Mouse (Mus musculus) hindlimb bud, embryonic 11.5 days (tissue): ENCODE data around the gene Inpp5e.

Experiments used
- DNase-seq: peaks from one replicate; pipeline ENCODE4 v3.0.0-alpha.2; 2012; ENCODE audit warnings: low read depth, low spot score; ENCODE audit errors: extremely low spot score

Gene Inpp5e

GRCm38 (mm10) chr2:26364738-26365465, 44.1 kb downstream of the Inpp5e start:
- no peak for DNase-seq

GRCm38 (mm10) chr2:26363481-26363880, 45.5 kb downstream of the Inpp5e start:
- DNase-seq, result no peak

DNA sequence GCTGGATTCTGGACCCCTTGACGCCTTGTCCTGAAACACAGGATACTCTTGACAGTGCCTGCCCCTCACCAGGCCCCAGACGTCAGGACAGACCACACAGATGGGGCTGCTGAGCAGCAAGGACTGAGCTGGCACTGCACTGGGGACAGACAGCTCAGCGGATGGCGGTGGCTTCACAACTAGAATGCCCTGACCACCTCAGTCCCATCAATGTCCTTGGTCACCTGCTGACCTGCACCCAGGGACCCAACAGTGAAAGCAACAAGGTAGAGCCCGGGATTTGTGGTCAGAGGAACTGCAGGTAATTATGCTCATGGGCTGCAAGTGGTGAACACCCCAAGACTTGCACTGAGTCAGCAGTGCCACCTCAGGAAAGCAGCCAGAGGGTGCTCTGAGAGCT, 46.0 kb downstream of the Inpp5e start:
- no peak for DNase-seq

DNA sequence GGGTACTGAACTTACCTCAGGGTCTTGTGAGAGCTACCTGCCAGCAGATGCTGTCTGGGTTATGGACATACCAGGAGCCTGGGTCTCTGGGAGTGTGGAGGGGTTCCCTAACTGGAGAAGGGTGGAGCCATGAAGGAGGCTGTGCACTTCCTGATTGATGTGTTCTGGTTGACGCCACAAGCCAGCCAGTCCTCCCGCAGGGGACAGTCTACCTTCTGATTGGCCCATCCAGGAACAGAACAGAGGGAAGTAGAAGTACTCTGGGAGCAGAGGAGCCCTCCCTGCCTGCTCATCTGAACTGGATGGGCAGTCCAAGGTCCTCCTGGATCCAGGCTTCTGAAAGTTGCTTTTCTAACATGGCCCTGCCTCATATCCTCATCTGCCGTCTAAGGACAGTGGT, 48.2 kb downstream of the Inpp5e start, which contains the start of gene Card9:
Gene Card9, minus strand, starts transcription at position 147 of the 400 bp plus-strand sequence.
- DNase-seq, result no peak

DNA sequence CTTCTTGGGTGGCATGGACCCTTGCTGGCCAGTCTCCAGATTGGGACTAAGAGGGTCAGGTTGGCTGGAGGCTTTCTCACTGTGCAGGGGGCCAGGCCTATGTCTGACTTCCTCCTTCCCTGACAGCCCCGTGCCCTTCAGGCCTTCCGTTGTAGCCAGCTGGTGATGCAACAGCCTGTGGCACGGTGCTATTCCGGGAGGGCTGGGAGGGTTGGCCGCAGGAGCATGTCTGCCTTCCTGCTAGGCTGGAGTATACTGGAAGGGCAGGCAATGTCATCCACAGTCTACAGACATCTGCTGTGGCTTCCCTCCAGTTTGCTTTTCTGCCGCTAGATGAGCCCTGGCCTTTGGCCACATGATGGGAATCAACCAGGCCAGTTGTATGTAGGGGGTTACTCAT, 49.0 kb downstream of the Inpp5e start:
- no peak for DNase-seq

GRCm38 (mm10) chr2:26358667-26359320, 50.2 kb downstream of the Inpp5e start:
- DNase-seq, result no peak

GRCm38 (mm10) chr2:26357484-26357883, 51.5 kb downstream of the Inpp5e start:
- no peak for DNase-seq

- no peak for DNase-seq
Measured at GRCm38 (mm10) chr2:26356678-26357077, 52.3 kb downstream of the Inpp5e start.

DNA sequence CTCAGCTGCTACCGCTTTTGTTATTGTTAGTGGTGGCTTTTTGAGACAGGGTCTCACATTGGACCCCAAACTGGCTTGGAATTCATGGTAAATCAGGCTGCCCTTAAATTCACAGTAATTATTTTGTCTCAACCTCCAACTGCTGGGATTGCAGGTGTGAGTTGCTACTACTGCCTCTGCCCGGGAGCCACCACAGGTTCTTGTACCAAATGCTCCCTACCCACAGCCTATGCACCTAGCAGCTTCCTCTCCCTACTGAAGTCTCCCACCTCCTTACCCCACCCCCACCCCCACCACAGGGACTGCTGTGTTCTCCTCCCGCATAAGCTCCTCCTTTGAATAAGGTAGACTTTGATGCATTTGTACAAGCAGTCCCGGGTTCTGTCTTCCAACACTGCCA, 52.8 kb downstream of the Inpp5e start:
- DNase-seq, result no peak

DNA sequence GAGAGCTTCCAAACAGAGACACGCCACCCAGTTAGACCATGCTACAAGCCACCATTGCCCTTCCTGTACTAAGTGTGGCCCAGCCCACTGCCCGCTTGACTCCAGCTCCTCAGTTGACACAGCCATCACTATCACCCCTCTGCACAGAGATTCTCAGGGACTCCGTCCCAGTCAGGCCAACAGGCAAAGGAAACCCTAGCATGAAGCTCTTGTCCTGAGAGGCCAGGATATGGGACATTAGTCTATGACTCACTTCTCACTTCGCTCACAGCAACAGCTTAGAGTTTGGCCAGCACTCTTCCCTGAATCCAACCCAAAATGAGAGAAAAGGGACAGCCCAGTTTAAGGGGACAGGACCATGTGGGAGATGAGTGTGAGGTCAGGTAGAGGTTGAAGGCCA, 54.6 kb downstream of the Inpp5e start:
- DNase-seq, result no peak

GRCm38 (mm10) chr2:26353066-26353980, 55.7 kb downstream of the Inpp5e start:
- no peak for DNase-seq

DNA sequence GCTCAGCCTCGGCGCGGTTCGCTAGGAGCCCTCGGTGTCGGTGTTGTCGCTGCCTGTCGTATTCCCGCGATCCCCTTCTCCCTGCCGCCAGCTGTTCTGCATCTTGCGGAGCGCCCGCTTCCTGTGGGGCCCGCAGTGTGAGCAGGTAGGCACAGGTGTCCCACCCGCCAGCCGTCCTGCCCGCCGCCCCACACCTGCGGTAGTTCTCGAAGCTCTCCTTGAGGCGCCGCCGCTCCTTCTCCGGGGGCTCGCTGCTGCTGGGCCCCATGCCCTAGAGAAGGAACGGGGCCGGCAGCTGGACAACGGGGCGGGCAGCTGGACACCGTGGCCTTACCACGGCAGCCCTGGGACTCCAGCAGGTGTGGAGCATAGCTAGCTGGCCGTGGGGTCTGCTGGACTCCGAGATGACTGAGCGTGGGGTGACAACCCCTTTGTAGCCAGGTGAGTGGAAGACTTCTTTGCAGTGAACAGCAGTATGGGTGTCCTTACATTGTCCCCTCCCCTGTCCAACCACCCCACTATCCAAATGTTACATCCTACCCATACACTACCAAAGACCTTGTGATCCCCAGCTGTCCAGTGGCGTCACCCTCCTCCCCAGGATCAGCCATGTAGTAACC, 56.6 kb downstream of the Inpp5e start:
- DNase-seq, result no peak

- DNase-seq, result peak; percentile 63
Measured at GRCm38 (mm10) chr2:26351358-26352290, 57.4 kb downstream of the Inpp5e start, which contains the start of gene Dnlz. Gene Dnlz, minus strand, starts transcription at chr2:26352110.

DNA sequence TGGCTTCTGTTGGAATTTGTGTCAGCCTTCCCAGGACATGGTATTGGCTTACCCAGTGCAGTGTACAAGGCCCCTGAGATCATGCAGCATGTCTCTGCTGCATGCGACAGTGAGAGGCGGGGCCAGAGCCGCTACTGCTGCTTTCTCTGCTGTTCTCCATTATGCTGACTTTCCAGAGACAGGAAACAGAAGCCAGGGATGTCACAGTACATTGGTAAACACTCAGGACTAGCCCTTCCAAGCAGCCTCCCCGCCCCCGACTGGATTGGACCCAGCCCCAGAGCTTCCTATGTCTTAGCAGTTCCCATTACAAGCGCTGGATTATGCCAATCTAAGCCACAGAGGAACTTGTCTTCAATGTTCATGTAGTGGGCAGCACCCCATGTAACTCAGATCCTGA, 60.8 kb downstream of the Inpp5e start:
- DNase-seq, result no peak
